Mouse (Mus musculus) kidney, postnatal 36 days (tissue): ENCODE results near the gene Pdgfb.
A peak's percentile ranks its signal among the peaks of the same experiment; 100 is the strongest.

Source experiments
- DNase-seq, 2 experiments: peaks; one replicate each; pipeline ENCODE4 v3.0.0; 2021 to 2022; ENCODE audit warnings: mixed read lengths in 2 of 2

Gene Pdgfb

DNA sequence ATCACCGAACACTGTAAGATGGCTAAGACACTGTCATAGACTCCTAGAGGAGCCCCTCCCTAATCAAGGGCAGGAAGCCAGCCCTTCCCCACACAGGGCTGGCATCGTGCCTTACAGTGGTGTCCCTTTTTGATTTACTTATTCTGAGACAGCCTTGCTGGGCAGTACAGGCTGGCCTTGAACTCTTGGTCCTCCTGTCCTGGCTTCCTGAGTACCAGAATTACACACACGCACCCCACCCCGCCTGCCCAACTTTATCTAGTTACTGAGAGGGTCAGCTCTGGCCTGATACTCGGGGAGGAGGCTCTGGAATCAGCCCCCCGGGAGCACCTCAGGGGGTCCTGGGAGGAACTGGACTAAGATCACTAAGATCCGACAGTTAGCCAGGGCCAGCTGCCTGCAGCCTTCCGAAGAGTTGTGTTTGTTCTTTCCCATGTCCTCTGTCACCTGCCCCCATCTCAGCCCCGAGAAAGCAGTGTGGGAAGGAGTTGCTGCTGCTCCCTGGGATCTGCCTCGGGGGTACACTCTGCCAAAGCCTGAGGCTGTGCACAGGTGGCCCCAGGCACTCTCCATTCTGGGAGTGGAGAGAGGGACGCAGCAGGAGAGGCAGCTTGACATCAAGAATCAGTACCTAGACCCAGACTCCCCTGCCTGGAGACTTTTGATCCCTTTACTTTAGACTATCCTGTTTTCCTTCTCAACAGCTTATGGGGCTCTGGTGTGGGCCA lies 62.1 kb downstream of the Pdgfb start:
- peak; percentile 81 to 83 for DNase-seq

DNA sequence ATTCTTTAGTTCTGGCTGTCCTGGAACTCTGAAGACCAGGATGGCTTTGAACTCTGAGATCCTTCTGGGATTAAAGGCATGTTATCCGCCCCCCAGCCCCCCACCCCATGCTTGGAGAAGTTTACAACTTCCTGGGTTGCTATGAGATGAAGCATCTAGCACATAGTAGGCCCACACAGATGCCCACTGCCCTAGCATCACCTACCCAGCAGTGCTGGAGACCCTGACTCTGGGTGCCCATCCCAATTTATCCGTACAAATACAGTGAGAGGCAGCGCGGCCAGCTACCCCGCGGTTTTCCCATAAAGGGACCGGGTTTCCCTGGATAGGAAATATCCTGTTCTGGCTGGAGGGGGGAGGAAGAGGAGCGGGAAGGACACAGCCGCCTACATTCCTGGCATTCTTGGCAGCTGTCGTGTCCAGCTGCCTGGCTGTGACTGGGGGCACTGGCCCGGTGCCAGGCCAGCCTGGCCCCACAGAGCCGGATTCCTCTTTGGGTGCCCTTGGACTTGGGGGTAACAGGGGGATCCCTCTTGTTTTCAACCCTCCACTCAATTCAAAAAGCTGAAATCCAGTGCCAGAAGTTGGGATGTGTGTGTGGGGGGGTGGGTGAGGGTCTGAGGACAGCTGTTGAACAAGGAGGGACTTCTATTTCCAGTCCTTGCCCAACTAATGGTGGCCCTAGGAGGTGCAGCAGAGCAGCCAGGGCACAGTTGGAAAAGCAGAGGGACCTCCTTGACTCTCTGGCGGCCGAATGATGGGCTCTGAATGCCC lies 62.9 kb downstream of the Pdgfb start:
- peak; percentile 82 to 83 for DNase-seq

- no peak for DNase-seq
Observed at GRCm38 (mm10) chr15:79951226-79951625, 63.6 kb downstream of the Pdgfb start.

GRCm38 (mm10) chr15:79950250-79951025 lies 64.3 kb downstream of the Pdgfb start:
- peak; percentile 79 to 85 for DNase-seq

GRCm38 (mm10) chr15:79947681-79948080 lies 67.1 kb downstream of the Pdgfb start:
- DNase-seq: peak in 1 of 2 experiments; percentile 41

DNA sequence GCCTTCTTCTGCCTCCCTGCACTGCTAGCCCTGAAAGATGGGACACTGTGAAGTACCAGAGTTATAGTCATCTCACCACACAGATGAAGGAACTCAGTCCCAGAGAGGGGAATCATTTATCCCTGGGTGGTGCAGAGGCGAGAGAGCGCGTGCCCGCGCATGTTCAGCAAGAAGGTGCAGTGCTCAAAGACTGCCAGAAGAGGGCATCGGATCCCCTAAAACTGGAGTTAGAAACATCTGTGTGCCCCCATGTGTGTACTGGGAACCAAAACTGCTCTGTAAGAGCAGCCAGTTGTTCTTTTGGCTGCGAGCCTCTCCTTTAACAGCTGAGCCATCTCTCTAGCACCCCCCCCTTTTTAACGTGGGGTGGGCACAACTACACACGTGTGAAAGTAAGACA lies 68.0 kb downstream of the Pdgfb start:
- DNase-seq: peak in 1 of 2 experiments; percentile 65

DNA sequence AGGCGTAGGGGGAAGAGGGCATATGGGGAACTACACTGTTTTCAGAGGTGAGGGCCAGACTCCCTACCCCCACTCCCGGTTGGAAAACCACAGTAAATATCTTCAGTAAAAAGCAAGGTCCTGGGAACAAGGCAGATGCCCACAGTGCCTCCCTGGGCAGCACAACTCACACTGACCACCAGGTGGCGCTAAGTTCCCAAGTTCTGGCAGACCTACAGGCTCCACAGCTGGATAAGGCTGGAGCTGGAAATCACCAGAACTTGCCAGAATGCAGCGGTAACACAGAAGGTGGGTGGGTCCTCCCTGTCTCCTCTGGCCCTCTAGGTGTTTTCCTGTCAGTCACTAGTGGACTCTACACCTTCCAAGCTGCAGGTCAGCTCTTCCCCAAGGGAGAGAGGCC lies 68.8 kb downstream of the Pdgfb start:
- DNase-seq: peak; percentile 92 to 95
